Mouse (Mus musculus) neural tube, embryonic 13.5 days (tissue): Measurements from ENCODE around the gene Cd80. TPM values are rescaled to one million over a fixed set of nuclear protein-coding genes. Genes with fewer than 3 reads are reported as not detected.

Source experiments
- ATAC-seq: fragments of 200-750 bp; cut with Nextera tagmentation; 2 replicates; pipeline ENCODE4 v1.8.0; 2017; ENCODE audit warnings: low read depth, mild to moderate bottlenecking, moderate TSS enrichment, moderate library complexity
- H3K27ac ChIP-seq: fragments of 300-500 bp; sonication (generic); replicated peaks from 2 replicates; pipeline ENCODE4 v1.5.1; 2015; ENCODE audit warnings: moderate library complexity, mild to moderate bottlenecking, inconsistent platforms
- H3K27me3 ChIP-seq: fragments of 300-500 bp; sonication (generic); 2 replicates; pipeline ENCODE4 v1.6.1; 2015; ENCODE audit warnings: mild to moderate bottlenecking, inconsistent platforms
- H3K36me3 ChIP-seq: fragments of 300-500 bp; sonication (generic); 2 replicates; pipeline ENCODE4 v1.6.1; 2015; ENCODE audit warnings: mild to moderate bottlenecking, inconsistent platforms
- H3K4me1 ChIP-seq: fragments of 300-500 bp; sonication (generic); replicated peaks from 2 replicates; pipeline ENCODE4 v1.6.1; 2015; ENCODE audit warnings: inconsistent platforms
- H3K4me2 ChIP-seq: fragments of 300-500 bp; sonication (generic); 2 replicates; pipeline ENCODE4 v1.6.1; 2015; ENCODE audit warnings: inconsistent platforms, mild to moderate bottlenecking, moderate library complexity
- H3K4me3 ChIP-seq: fragments of 300-500 bp; sonication (generic); 2 replicates; pipeline ENCODE4 v1.5.1; 2015; ENCODE audit warnings: mild to moderate bottlenecking, inconsistent platforms
- H3K9ac ChIP-seq: fragments of 300-500 bp; sonication (generic); 2 replicates; pipeline ENCODE4 v1.6.1; 2015; ENCODE audit warnings: moderate library complexity, mild to moderate bottlenecking, inconsistent platforms
- H3K9me3 ChIP-seq: fragments of 300-500 bp; sonication (generic); 2 replicates; pipeline ENCODE4 v1.6.1; 2016; ENCODE audit warnings: inconsistent platforms
- WGBS: fragments of 180-500 bp; shearing (Covaris S2); methylation state at CpG from one replicate; pipeline ENCODE4 v1.1.7; 2015; 5-methylcytosine and 5-hydroxymethylcytosine counted together
- polyA plus RNA-seq: library from polyadenylated mRNA; unstranded; fragments of >200 nt; fragmentation: Nextera tagmentation; extraction: Ambion mirVana; gene quantifications from 2 replicates; pipeline ENCODE4 v1.2.1, GENCODE M21; 2015

Cd80 gene
- polyA plus RNA-seq, 1 experiment from 2014 or later = 0.46 TPM

DNA sequence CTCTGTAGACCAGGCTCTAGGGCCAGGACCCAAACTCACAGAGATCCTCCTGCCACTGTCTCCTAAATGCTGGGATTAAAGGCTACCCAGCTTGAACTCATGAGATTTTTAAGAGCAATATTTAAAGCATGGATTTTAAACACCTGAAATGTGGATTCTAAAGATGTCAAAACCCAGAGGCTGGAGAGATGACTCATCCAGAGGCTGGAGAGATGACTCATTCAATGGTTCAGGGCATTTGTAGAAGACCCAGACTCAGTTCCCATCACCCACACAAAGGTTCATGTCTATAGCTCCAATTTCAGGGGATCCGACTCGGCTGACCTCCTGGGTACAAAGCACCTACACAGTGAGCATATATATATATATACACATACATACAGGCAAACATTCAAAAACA is 63.8 kb downstream of the Cd80 start:
- no peaks in the 10 kb centered on the region for H3K9me3 ChIP-seq
- H3K36me3 ChIP-seq = peaks cover 37% of the 10 kb centered on the region
- H3K4me1 ChIP-seq = peaks cover 15% of the 10 kb centered on the region
- no peak overlapping the region for H3K4me3 ChIP-seq
- no peak for ATAC-seq
- no peaks in the 10 kb centered on the region for H3K27me3 ChIP-seq
- H3K9ac ChIP-seq = no peak overlapping the region
- no peak overlapping the region for H3K4me2 ChIP-seq
- no peak overlapping the region for H3K27ac ChIP-seq
- WGBS = 97% methylated on average over 2 of the region's 2 CpGs

DNA sequence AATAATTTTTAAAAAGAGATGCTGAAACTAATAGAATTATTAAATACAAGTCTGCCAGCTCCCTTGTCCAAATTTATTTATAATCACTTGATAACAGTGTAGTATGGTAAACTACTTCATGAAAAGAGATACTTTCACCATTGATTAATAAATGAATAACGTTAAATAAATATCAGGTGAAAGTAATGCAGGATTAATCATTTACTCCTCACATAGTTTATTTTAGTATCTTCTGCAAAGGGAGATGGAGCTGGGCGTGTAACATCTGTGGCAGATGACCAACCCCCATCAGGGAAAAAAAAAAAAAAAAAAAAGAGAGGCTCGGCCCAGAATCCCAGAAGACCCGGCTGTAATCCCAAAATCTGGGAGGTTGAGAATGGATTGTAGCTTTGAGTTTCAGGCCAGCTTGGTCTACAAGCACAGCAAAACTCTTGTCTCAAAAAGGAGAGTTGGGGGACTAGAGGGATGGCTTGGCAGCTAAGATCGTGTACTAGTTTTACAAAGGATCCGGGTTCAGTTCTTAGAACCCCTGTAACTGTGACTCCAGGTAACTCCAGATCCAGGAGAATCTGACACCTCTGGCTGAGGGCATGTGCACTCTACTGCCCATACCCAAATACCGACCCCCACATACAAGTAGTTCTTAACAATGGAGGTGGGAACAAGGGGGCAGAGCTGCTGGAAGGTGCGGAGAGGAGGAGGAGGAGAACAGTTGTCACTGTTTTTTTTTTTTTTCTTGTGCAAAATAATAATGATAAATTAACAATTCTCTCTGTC is 66.0 kb downstream of the Cd80 start:
- Histone ChIP-seq H3K4me3 (peak overlapping the region; percentile 96), H3K9me3 (no peaks in the 10 kb centered on the region), H3K36me3 (peaks cover 43% of the 10 kb centered on the region), H3K27ac (no peak overlapping the region), H3K4me1 (peaks cover 15% of the 10 kb centered on the region), H3K27me3 (no peaks in the 10 kb centered on the region), H3K9ac (peak overlapping the region; percentile 93), H3K4me2 (peak overlapping the region; percentile 68)
- 35% methylated on average over 8 of the region's 8 CpGs for WGBS
- no peak for ATAC-seq

DNA sequence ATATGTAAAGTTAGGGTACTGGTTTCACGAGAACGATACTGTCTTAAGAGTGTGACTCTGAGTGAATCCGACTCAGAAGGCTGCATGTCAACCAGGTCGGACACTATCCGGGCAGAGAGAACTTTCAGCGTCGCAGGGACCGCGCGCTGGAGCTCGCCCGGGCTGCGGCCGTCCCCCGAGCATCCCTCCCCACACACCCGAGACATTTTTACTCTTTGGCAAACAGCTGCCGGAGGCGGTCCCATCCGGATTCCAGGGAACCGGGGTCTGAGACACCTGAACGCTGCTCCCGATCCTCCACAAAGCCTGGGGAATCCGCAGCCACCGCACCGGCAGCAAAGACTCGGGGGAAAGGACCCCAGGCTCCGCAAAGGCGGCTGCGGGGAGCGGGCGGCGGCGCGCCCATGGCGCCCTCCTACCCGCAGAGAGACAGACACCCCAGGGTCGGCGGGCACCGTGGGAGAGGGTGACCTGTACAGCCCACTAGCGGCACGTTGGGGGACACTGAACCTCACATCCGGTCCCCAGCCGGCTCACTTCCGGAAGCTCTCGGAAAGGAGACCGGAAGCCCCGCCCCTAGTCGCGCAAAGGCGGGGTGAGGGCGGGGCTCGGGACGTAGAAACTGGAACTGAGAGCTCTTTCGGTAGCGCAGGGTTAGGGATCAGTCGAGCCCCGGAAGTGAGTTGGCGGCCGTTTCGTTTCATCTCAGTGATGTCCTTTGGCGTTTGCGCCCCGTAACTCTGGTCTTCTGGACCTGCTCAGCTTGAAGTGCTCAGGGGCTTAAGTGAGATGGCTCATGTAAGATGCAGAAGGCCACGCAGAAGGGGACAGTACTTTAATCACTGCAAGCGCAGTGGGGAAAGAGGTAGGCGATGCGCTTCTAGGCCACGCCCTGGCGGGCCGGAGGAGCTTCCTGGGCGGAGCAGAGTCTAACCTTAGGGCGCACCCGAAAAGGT is 67.0 kb downstream of the Cd80 start, which contains the start of gene Timmdc1:
TSS of gene Timmdc1 (minus strand) at position 535 of the 956 bp plus-strand sequence.
- H3K4me2 ChIP-seq = peak within 1 kb of the TSS; percentile 68
- peak; percentile 99 for ATAC-seq
- peaks cover 45% of the 10 kb centered on the region for H3K36me3 ChIP-seq
- H3K4me1 ChIP-seq = peaks cover 15% of the 10 kb centered on the region
- H3K9ac ChIP-seq = peak within 1 kb of the TSS; percentile 93
- peak within 1 kb of the TSS; percentile 96 for H3K4me3 ChIP-seq
- WGBS = under 1% methylated on average over 73 of the region's 73 CpGs
- no peaks in the 10 kb centered on the region for H3K9me3 ChIP-seq
- peak within 1 kb of the TSS; percentile 94 for H3K27ac ChIP-seq
- H3K27me3 ChIP-seq = no peaks in the 10 kb centered on the region

- H3K4me2 ChIP-seq = no peak overlapping the region
- H3K27me3 ChIP-seq = no peaks in the 10 kb centered on the region
- H3K27ac ChIP-seq = no peak overlapping the region
- H3K9ac ChIP-seq = no peak overlapping the region
- WGBS = 93% methylated on average over 6 of the region's 6 CpGs
- H3K9me3 ChIP-seq = no peaks in the 10 kb centered on the region
- H3K4me1 ChIP-seq = peaks cover 15% of the 10 kb centered on the region
- ATAC-seq = no peak
- H3K4me3 ChIP-seq = no peak overlapping the region
- H3K36me3 ChIP-seq = peaks cover 69% of the 10 kb centered on the region
Observed at GRCm38 (mm10) chr16:38526264-38526663, 70.9 kb downstream of the Cd80 start.

DNA sequence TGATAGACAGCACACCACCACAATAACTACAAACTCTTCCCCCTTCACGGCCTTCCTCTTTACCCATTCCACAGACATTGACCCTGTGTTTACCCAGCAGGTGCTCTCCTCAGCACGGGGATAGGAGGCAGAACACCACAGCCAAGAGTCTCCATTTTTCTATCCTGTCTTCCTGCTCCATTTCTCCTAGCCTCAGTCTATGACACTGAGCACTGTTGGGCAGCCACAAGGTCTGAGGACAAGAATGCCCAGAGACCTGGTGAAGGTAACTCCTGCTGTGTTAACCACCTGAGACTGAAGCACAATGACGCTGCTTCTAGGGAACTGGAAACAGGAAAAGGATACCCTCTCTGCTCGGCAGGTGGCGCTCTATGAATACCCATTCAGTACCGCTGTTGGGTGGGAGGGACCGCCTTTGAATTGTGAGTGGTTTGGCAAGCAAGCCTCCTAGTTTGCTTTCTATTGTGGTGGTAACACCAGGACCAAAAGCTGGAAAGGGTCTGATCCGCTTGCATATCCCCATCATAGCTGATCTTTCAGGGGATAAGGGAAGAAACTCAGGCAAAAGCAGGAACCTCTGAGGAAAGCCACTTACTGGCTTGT is 81.3 kb downstream of the Cd80 start:
- Histone ChIP-seq H3K4me2 (no peak overlapping the region), H3K36me3 (peaks cover 90% of the 10 kb centered on the region), H3K9ac (no peak overlapping the region), H3K27me3 (no peaks in the 10 kb centered on the region), H3K4me1 (no peaks in the 10 kb centered on the region), H3K4me3 (no peak overlapping the region), H3K27ac (no peak overlapping the region), H3K9me3 (no peaks in the 10 kb centered on the region)
- 45% methylated on average over 8 of the region's 8 CpGs for WGBS
- ATAC-seq = no peak

DNA sequence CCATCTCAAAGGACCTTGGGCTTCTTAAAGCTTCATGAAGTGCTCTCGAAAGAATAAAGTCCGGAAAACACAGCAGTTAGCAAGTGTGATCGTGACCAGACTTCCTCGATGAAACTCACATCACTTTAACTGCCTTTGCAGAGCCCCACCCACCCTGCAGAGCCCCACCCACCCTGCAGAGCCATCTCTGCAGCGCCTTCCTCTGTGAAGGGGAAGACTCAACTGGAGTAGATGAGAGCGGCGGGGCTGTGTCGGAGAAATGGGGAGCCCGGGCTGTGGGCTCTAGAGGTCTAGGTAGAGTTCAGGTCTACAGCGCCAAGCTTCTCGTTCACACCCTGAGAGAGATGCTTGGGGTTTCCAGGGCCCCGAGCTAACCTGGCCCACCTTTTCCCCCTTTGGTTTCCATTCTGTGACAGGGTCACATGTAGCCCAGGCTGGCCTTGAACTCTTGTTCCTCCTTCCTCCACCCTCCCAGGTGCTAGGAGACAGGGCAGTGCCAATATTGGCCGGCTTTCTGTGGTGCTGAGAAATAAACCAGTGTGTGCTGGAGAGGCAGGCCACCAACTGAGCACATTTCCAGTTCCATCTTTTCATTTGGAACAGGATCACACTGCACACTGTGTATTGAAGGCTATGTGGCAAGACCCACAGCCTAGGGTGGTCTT is 83.5 kb downstream of the Cd80 start:
- Histone ChIP-seq H3K9ac (no peak overlapping the region), H3K27me3 (no peaks in the 10 kb centered on the region), H3K4me1 (no peaks in the 10 kb centered on the region), H3K9me3 (no peaks in the 10 kb centered on the region), H3K27ac (no peak overlapping the region), H3K4me3 (no peak overlapping the region), H3K36me3 (peaks cover 89% of the 10 kb centered on the region), H3K4me2 (no peak overlapping the region)
- WGBS = 92% methylated on average over 13 of the region's 13 CpGs
- no peak for ATAC-seq

Other genes starting within 250 kb of the Cd80 start
- 0.07 TPM in 1 of 2 replicates, not detected in the other for gene Nr1i2, start 160.7 kb upstream of the Cd80 start, polyA plus RNA-seq
- gene Maats1, start 113.4 kb upstream of the Cd80 start, polyA plus RNA-seq = 0.36 and 0.45 TPM in 2 replicates
- 92.1 and 104 TPM in 2 replicates for gene Cox17, start 108.6 kb upstream of the Cd80 start, polyA plus RNA-seq
- gene Gm21987, start 108.5 kb upstream of the Cd80 start, polyA plus RNA-seq = not detected in 2 replicates
- gene Popdc2, start 93.4 kb upstream of the Cd80 start, polyA plus RNA-seq = 0.67 and 0.99 TPM in 2 replicates
- gene Pla1a, start 22.4 kb upstream of the Cd80 start, polyA plus RNA-seq = 0.48 and 0.75 TPM in 2 replicates
- 148 and 149 TPM in 2 replicates for gene Adprh, start 2.9 kb upstream of the Cd80 start, polyA plus RNA-seq
- gene Timmdc1, start 67.1 kb downstream of the Cd80 start, polyA plus RNA-seq = 39.6 and 39.9 TPM in 2 replicates
- 63.3 and 73.7 TPM in 2 replicates for gene Poglut1, start 94.7 kb downstream of the Cd80 start, polyA plus RNA-seq
- gene Tmem39a, start 103.1 kb downstream of the Cd80 start, polyA plus RNA-seq = 43.9 and 57.8 TPM in 2 replicates